Mouse (Mus musculus) hindbrain, embryonic 11.5 days (tissue): ENCODE measurements at regions not wholly inside any gene's neighbourhood (a gene's known extent, or its start where the extent isn't known, plus 50 kb on each side); places are given as distances from the start of the nearest gene placed in this dataset.

Experiments
- ATAC-seq: fragments of 200-750 bp; cut with Nextera tagmentation; 2 replicates; pipeline ENCODE4 v1.8.0; 2017; ENCODE audit warnings: mild to moderate bottlenecking, moderate TSS enrichment, moderate library complexity; ENCODE audit not compliant: low FRiP score
- DNase-seq: peaks from one replicate; pipeline ENCODE4 v3.0.0-alpha.2; 2015; ENCODE audit warnings: low spot score
- H3K27ac ChIP-seq: fragments of 300-500 bp; sonication (generic); 2 replicates; pipeline ENCODE4 v1.5.1; 2014; ENCODE audit warnings: mild to moderate bottlenecking, low read depth, low read length
- H3K27me3 ChIP-seq: fragments of 300-500 bp; sonication (generic); 2 replicates; pipeline ENCODE4 v1.6.1; 2014; ENCODE audit warnings: mild to moderate bottlenecking, low read length, moderate library complexity, mixed read lengths; ENCODE audit not compliant: control insufficient read depth, insufficient read depth
- H3K36me3 ChIP-seq: fragments of 300-500 bp; sonication (generic); 2 replicates; pipeline ENCODE4 v1.6.1; 2014; ENCODE audit warnings: mild to moderate bottlenecking, low read length, moderate library complexity, mixed read lengths; ENCODE audit not compliant: control insufficient read depth, insufficient read depth
- H3K4me1 ChIP-seq: fragments of 300-500 bp; sonication (generic); replicated peaks from 2 replicates; pipeline ENCODE4 v1.6.1; 2014; ENCODE audit warnings: low read length, mixed read lengths; ENCODE audit not compliant: control insufficient read depth, insufficient read depth
- H3K4me2 ChIP-seq: fragments of 300-500 bp; sonication (generic); replicated peaks from 2 replicates; pipeline ENCODE4 v1.6.1; 2014; ENCODE audit warnings: mild to moderate bottlenecking, low read depth, low read length
- H3K4me3 ChIP-seq: fragments of 300-500 bp; sonication (generic); 2 replicates; pipeline ENCODE4 v1.5.1; 2014; ENCODE audit warnings: low read depth, low read length
- H3K9ac ChIP-seq: fragments of 300-500 bp; sonication (generic); 2 replicates; pipeline ENCODE4 v1.6.1; 2014; ENCODE audit warnings: low read depth, low read length
- H3K9me3 ChIP-seq: fragments of 300-500 bp; sonication (generic); 2 replicates; pipeline ENCODE4 v1.6.1; 2016; ENCODE audit warnings: low read length; ENCODE audit not compliant: control insufficient read depth
- WGBS: fragments of 180-500 bp; shearing (Covaris S2); extraction: QIAGEN DNeasy Blood & Tissue Kit; methylation state at CpG from one replicate; pipeline ENCODE4 v1.1.7; 2014; 5-methylcytosine and 5-hydroxymethylcytosine counted together

DNA sequence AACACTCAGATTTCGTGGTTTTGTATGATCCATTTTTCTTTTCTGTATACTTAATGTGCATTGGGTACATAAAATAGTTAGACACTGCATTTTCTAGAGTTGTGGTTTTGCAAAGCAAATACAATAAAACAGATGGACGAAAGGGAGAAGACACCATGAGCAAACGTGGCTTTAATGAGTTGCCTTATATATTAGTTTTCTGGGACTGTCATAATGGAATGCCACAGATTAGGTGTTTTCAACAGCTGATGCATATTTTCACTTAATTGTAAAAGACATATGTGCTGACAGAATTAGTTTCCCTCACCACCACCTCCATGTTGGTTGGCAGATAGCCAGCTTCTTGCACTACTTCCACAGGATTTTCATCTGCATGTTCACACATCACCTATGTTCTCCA, 1607.9 kb downstream of the Hace1 start:
- H3K36me3 ChIP-seq, result no peaks in the 10 kb centered on the region
- no peaks in the 10 kb centered on the region for H3K4me1 ChIP-seq
- no peak overlapping the region for H3K4me2 ChIP-seq
- no peak overlapping the region for H3K4me3 ChIP-seq
- ATAC-seq (no peak), DNase-seq (no peak)
- no peaks in the 10 kb centered on the region for H3K27me3 ChIP-seq
- H3K9me3 ChIP-seq, result no peaks in the 10 kb centered on the region
- H3K27ac ChIP-seq, result no peak overlapping the region
- no peak overlapping the region for H3K9ac ChIP-seq
- 86% methylated on average over 3 of the region's 3 CpGs for WGBS

DNA sequence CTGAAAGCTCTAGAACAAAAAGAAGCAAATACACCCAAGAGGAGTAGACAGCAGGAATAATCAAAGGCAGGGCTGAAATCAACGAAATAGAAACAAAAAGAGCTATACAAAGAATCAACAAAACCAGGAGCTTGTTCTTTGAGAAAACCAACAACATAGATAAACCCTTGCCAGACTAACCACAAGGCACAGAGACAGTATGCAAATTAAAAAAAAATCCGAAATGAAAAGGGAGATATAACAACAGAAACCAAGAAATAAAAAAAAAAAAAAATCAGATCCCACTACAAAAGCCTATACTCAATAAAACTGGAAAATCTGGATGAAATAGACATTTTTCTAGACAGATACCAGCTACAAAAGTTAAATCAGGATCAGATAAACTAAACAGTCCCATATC, 1638.6 kb downstream of the Hace1 start:
- ATAC-seq, result no peak
- 67% methylated on average over 2 of the region's 2 CpGs for WGBS
- H3K4me3 ChIP-seq, result no peak overlapping the region

DNA sequence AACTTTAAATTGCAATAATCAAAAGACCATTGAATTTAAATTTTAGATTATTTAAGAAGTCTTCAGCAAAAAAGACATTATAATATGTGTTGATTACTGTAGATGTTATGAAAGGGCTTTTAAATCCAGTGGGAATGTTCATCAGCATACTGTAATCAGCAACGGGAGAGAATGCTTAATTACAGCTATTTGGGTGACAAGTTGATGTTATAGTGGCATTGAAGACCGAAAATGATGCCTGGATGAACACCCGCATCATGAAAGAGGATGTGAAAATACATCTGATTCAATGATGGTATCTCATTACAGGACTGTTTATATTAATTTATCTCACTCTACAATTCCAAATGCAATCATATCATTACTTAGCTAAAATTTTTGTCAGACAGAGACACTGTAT, 1685.4 kb downstream of the Hace1 start:
- no peak overlapping the region for H3K27ac ChIP-seq
- H3K9ac ChIP-seq, result no peak overlapping the region

More for the DNA sequence above, 1638.6 kb downstream of the Hace1 start:
- H3K27me3 ChIP-seq, result no peaks in the 10 kb centered on the region
- H3K27ac ChIP-seq, result no peak overlapping the region
- no peak for DNase-seq
- H3K9me3 ChIP-seq, result no peaks in the 10 kb centered on the region
- no peak overlapping the region for H3K9ac ChIP-seq
- no peak overlapping the region for H3K4me2 ChIP-seq
- no peaks in the 10 kb centered on the region for H3K36me3 ChIP-seq
- no peaks in the 10 kb centered on the region for H3K4me1 ChIP-seq

DNA sequence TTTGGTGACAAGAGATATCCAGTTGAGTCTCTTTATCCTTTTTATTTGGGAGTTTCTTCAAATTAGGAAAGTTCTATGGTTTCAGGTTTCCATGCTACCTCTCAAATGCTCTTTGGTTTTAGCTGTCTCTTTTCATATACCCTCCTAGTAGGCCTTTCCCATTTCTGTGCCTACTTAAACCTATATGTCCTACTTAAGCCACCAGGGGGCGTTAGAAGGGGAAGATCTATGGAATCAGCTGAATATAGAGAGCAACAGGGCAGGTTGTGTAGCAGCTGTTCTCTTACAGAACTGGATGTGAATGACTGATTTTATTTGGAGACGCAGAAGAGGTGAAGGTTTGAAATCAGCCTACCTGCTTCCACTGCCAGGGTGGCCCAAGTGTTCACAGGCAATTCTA, 1708.1 kb downstream of the Hace1 start:
- WGBS, result 30% methylated on average over 2 of the region's 2 CpGs
- H3K27me3 ChIP-seq, result no peaks in the 10 kb centered on the region
- DNase-seq, result peak; percentile 35

More for the DNA sequence above, 1685.4 kb downstream of the Hace1 start:
- Histone ChIP-seq H3K9me3 (no peaks in the 10 kb centered on the region), H3K36me3 (no peaks in the 10 kb centered on the region), H3K4me2 (no peak overlapping the region), H3K27me3 (no peaks in the 10 kb centered on the region), H3K4me3 (no peak overlapping the region), H3K4me1 (no peaks in the 10 kb centered on the region)
- DNase-seq (no peak), ATAC-seq (no peak)
- 82% methylated on average over 3 of the region's 3 CpGs for WGBS

GRCm38 (mm10) chr10:47300097-47300496, 1722.5 kb downstream of the Hace1 start:
- Histone ChIP-seq H3K4me1 (no peaks in the 10 kb centered on the region), H3K9ac (no peak overlapping the region), H3K27me3 (no peaks in the 10 kb centered on the region), H3K9me3 (no peaks in the 10 kb centered on the region), H3K4me2 (no peak overlapping the region), H3K36me3 (no peaks in the 10 kb centered on the region), H3K4me3 (no peak overlapping the region), H3K27ac (no peak overlapping the region)
- no peak for DNase-seq
- no peak for ATAC-seq

More for the DNA sequence above, 1708.1 kb downstream of the Hace1 start:
- Histone ChIP-seq H3K27ac (no peak overlapping the region), H3K36me3 (no peaks in the 10 kb centered on the region), H3K9ac (no peak overlapping the region), H3K4me1 (no peaks in the 10 kb centered on the region), H3K4me3 (no peak overlapping the region), H3K4me2 (no peak overlapping the region), H3K9me3 (no peaks in the 10 kb centered on the region)
- no peak for ATAC-seq
